In genomic region chr8:95242099-95242825, GRCm38 (mm10) we compare ENCODE assay signal across 15 mouse cellular contexts. TPM values are rescaled to one million over a fixed set of nuclear protein-coding genes. Genes with fewer than 3 reads are reported as not detected.
DNase-seq lines count a peak whose midpoint lies in the region; ATAC-seq and TF ChIP-seq lines count a peak whose summit lies in the region.
"Had no signal": no experiment of that assay in that cellular context is flagged by ENCODE, and none has a peak within 500 bp of the region (broad histone marks: within the 10 kb centered on the region; RNA-seq: fewer than 3 reads in every experiment).

No protein-coding gene starts in this region.

- no peaks in the 10 kb centered on the region for H3K9me3 ChIP-seq in ES-E14 (ENCODE audit: control insufficient read depth, insufficient read depth, low read depth, low read length)
- H3K9me3 ChIP-seq in forebrain, embryonic 11.5 days (ENCODE audit: control insufficient read depth, low read length) = no peaks in the 10 kb centered on the region
- no peaks in the 10 kb centered on the region for H3K9me3 ChIP-seq in hindbrain, embryonic 15.5 days
- no peaks in the 10 kb centered on the region for H3K9me3 ChIP-seq in midbrain, embryonic 14.5 days (ENCODE audit: control insufficient read depth, low read length)
- H3K9me3 ChIP-seq in kidney, embryonic 15.5 days (replicated peaks) = no peaks in the 10 kb centered on the region
- H3K9me3 ChIP-seq: megakaryocyte, embryonic 14.5 days; stomach, embryonic 15.5 days had no signal

- no peaks in the 10 kb centered on the region; a peak in 1 of 4 replicates for H3K4me1 ChIP-seq in ES-E14 (ENCODE audit: control insufficient read depth in 2 of 2, insufficient read depth in 2 of 2, low read length in 2 of 2, poor library complexity in 1 of 2)
- peaks cover 4% of the 10 kb centered on the region; the same call in 1 of the 2 replicates for H3K4me1 ChIP-seq in forebrain, embryonic 11.5 days (replicated peaks; ENCODE audit: control insufficient read depth, insufficient read depth, low read length)
- H3K4me1 ChIP-seq in hindbrain, embryonic 15.5 days (replicated peaks) = peaks cover 36% of the 10 kb centered on the region
- H3K4me1 ChIP-seq in midbrain, embryonic 14.5 days (ENCODE audit: control insufficient read depth, insufficient read depth, low read length) = peaks cover 35% of the 10 kb centered on the region
- peaks cover 23% of the 10 kb centered on the region for H3K4me1 ChIP-seq in kidney, embryonic 15.5 days

- H3K4me2 ChIP-seq in forebrain, embryonic 11.5 days (ENCODE audit: low read depth, low read length, severe bottlenecking) = no peak overlapping the region
- H3K4me2 ChIP-seq in hindbrain, embryonic 15.5 days = no peak overlapping the region
- H3K4me2 ChIP-seq in midbrain, embryonic 14.5 days (ENCODE audit: low read length) = no peak overlapping the region
- H3K4me2 ChIP-seq in kidney, embryonic 15.5 days = no peak overlapping the region
- H3K4me2 ChIP-seq: heart, embryonic 11.5 days; stomach, embryonic 15.5 days had no signal

- in situ Hi-C loops in ES-E14 (cut with MboI; ENCODE audit: low sequenced_read_pairs in 2 of 2, unreplicated experiment in 2 of 2) = no loop called here

- peak overlapping the region; percentile 11 to 24; a peak in 1 of 4 replicates for H3K4me3 ChIP-seq in ES-E14 (ENCODE audit: insufficient read depth in 1 of 2, low read depth in 1 of 2, low read length in 2 of 2, poor library complexity in 1 of 2, severe bottlenecking in 1 of 2)
- H3K4me3 ChIP-seq in forebrain, embryonic 11.5 days (ENCODE audit: low read depth, low read length) = no peak overlapping the region
- no peak overlapping the region for H3K4me3 ChIP-seq in hindbrain, embryonic 15.5 days
- H3K4me3 ChIP-seq in midbrain, embryonic 14.5 days (replicated peaks; ENCODE audit: low read depth, low read length) = no peak overlapping the region
- H3K4me3 ChIP-seq in kidney, embryonic 15.5 days (replicated peaks) = no peak overlapping the region
- H3K4me3 ChIP-seq: left cerebral cortex, adult 2 months; megakaryocyte, embryonic 14.5 days; stomach, embryonic 15.5 days had no signal

- H3K36me3 ChIP-seq in ES-E14 (ENCODE audit: control insufficient read depth, insufficient read depth, low read length, poor library complexity, severe bottlenecking) = no peaks in the 10 kb centered on the region
- no peaks in the 10 kb centered on the region for H3K36me3 ChIP-seq in forebrain, embryonic 11.5 days (ENCODE audit: control insufficient read depth, insufficient read depth, low read length)
- H3K36me3 ChIP-seq in hindbrain, embryonic 15.5 days = no peaks in the 10 kb centered on the region
- no peaks in the 10 kb centered on the region for H3K36me3 ChIP-seq in midbrain, embryonic 14.5 days (ENCODE audit: control insufficient read depth, insufficient read depth, low read length)
- no peaks in the 10 kb centered on the region for H3K36me3 ChIP-seq in kidney, embryonic 15.5 days
- H3K36me3 ChIP-seq: stomach, embryonic 15.5 days had no signal

- peak overlapping the region; percentile 27; the same call in 1 of the 2 replicates for H3K9ac ChIP-seq in ES-E14 (ENCODE audit: insufficient read depth, low read depth, low read length, poor library complexity, severe bottlenecking)
- no peak overlapping the region for H3K9ac ChIP-seq in forebrain, embryonic 11.5 days (ENCODE audit: low read length)
- no peak overlapping the region for H3K9ac ChIP-seq in hindbrain, embryonic 15.5 days
- H3K9ac ChIP-seq in midbrain, embryonic 14.5 days (replicated peaks; ENCODE audit: low read length) = no peak overlapping the region
- no peak overlapping the region for H3K9ac ChIP-seq in kidney, embryonic 15.5 days
- H3K9ac ChIP-seq: stomach, embryonic 15.5 days had no signal

- H3K27ac ChIP-seq in ES-E14 (ENCODE audit: insufficient read depth, low read depth, low read length, poor library complexity, severe bottlenecking) = no peak overlapping the region
- peak overlapping the region; percentile 82 for H3K27ac ChIP-seq in forebrain, embryonic 11.5 days (ENCODE audit: low read depth, low read length)
- peak overlapping the region; percentile 94 for H3K27ac ChIP-seq in hindbrain, embryonic 15.5 days (replicated peaks)
- H3K27ac ChIP-seq in midbrain, embryonic 14.5 days (replicated peaks; ENCODE audit: low read depth, low read length) = peak overlapping the region; percentile 94
- H3K27ac ChIP-seq in kidney, embryonic 15.5 days = no peak overlapping the region
- H3K27ac ChIP-seq: kidney, postnatal 0 days; left cerebral cortex, adult 2 months; stomach, embryonic 15.5 days had no signal

- no peaks in the 10 kb centered on the region for H3K27me3 ChIP-seq in forebrain, embryonic 11.5 days (ENCODE audit: control insufficient read depth, insufficient read depth, low read length)
- H3K27me3 ChIP-seq in hindbrain, embryonic 15.5 days = no peaks in the 10 kb centered on the region
- H3K27me3 ChIP-seq in midbrain, embryonic 14.5 days (ENCODE audit: control insufficient read depth, insufficient read depth, low read length) = no peaks in the 10 kb centered on the region
- H3K27me3 ChIP-seq in kidney, embryonic 15.5 days = no peaks in the 10 kb centered on the region
- H3K27me3 ChIP-seq: stomach, embryonic 15.5 days had no signal

- intact Hi-C loops in gastrocnemius, postnatal 36 days (cut with DNase I) = no loop called here

- no peak for ATAC-seq in forebrain, embryonic 11.5 days (replicated peaks; ENCODE audit: low FRiP score)
- ATAC-seq in hindbrain, embryonic 15.5 days (ENCODE audit: low FRiP score, low read depth) = no peak
- ATAC-seq in midbrain, embryonic 14.5 days (ENCODE audit: low FRiP score, low TSS enrichment) = peak; percentile 10; the same call in 1 of the 2 replicates
- ATAC-seq in kidney, embryonic 15.5 days (replicated peaks; ENCODE audit: low FRiP score) = no peak
- ATAC-seq: activated CD4-positive, CD25-positive, alpha-beta regulatory T cell, adult 4 months had no signal

- WGBS in forebrain, embryonic 11.5 days = 89% methylated on average over 26 of the region's 26 CpGs
- WGBS in hindbrain, embryonic 15.5 days = 70% methylated on average over 26 of the region's 26 CpGs
- 86% methylated on average over 26 of the region's 26 CpGs for WGBS in midbrain, embryonic 14.5 days
- 89% methylated on average over 26 of the region's 26 CpGs for WGBS in kidney, embryonic 15.5 days

- no peak for DNase-seq in ES-E14 (ENCODE audit: low read depth, low spot score)
- DNase-seq in forebrain, embryonic 11.5 days (ENCODE audit: low spot score) = no peak
- peak; percentile 11 for DNase-seq in midbrain, embryonic 14.5 days
- DNase-seq in thymus, postnatal 36 days = no peak
- no peak for DNase-seq in adrenal gland, adult 18-20 months (ENCODE audit: low spot score in 2 of 2)
- DNase-seq in gastrocnemius, postnatal 36 days = no peak
- DNase-seq: cerebellum, adult 9-11 months had no signal

TF ChIP-seq in ES-E14, 5 proteins besides CTCF, POLR2A, EP300 and RAD21:
- no peak for TF ChIP-seq ZNF384 (IDR thresholded peaks at IDR 0.05; ENCODE audit: low read depth, low read length)
- no peak for TF ChIP-seq MAFK (IDR thresholded peaks at IDR 0.05; ENCODE audit: insufficient read depth, low read depth, low read length)
- TF ChIP-seq HCFC1 (IDR thresholded peaks at IDR 0.05; ENCODE audit: borderline replicate concordance, insufficient read depth, low read length) = no peak
- TF ChIP-seq ZC3H11A (IDR thresholded peaks at IDR 0.05; ENCODE audit: borderline replicate concordance, low read depth, low read length) = no peak
- TF ChIP-seq CHD2 (IDR thresholded peaks at IDR 0.05; ENCODE audit: low read depth, low read length) = no peak

RNA-seq across cellular contexts. Expression of gene Kifc3, which starts 39.6 kb away (rescaled TPM):
- 34.6 and 45.6 TPM in 2 replicates for total RNA-seq in ES-E14 (2012; rRNA removed)
- 5.5 and 5.9 TPM in 2 replicates for polyA plus RNA-seq in forebrain, embryonic 11.5 days (2014; fragmentation: Nextera tagmentation; extraction: Ambion mirVana)
- 26.5 and 30.2 TPM in 2 replicates for polyA plus RNA-seq in hindbrain, embryonic 15.5 days (2015; fragmentation: Nextera tagmentation; extraction: Ambion mirVana)
- polyA plus RNA-seq in midbrain, embryonic 14.5 days (2014; fragmentation: Nextera tagmentation; extraction: Ambion mirVana) = 19.4 and 21.9 TPM in 2 replicates
- 28.7 and 28.8 TPM in 2 replicates for polyA plus RNA-seq in kidney, embryonic 15.5 days (2015; fragmentation: Nextera tagmentation; extraction: Ambion mirVana)
- total RNA-seq in adrenal gland, adult 18-20 months (2021) = 100 to 1,000 TPM; 133 to 161 TPM
- 10 to 100 TPM in 1 of 2 experiments, 1 to 10 TPM in 1; 6.9 to 10.9 TPM for total RNA-seq in gastrocnemius, postnatal 36 days (2021)

Comparison
In these comparisons a context has a peak if more than half of its experiments do, and no peak if none do; other contexts are left out.
1. H3K27ac ChIP-seq: peak in forebrain, embryonic 11.5 days (single experiment), hindbrain, embryonic 15.5 days (single experiment) and midbrain, embryonic 14.5 days (single experiment); none in ES-E14 (single experiment) and kidney, embryonic 15.5 days (single experiment).
2. H3K4me3 ChIP-seq: peak in ES-E14 (2 of 2); none in forebrain, embryonic 11.5 days (single experiment), hindbrain, embryonic 15.5 days (single experiment), midbrain, embryonic 14.5 days (single experiment) and kidney, embryonic 15.5 days (single experiment).